Mouse (Mus musculus) heart, adult 11 months (tissue): ENCODE data around the gene Gm14819.
"Not testable (repeated sequence)": the region's sequence is repeated elsewhere in the genome, so short reads cannot be mapped to it uniquely, and the experiment has no call there.

Experiments
- DNase-seq: peaks from one replicate; pipeline ENCODE4 v3.0.0; 2022

Gene Gm14819

GRCm38 (mm10) chrX:35403883-35404282 lies at the start of gene Gm14819:
Gm14819 (plus strand) TSS chrX:35404183.
- DNase-seq = not testable (repeated sequence)
